Mouse (Mus musculus) left cerebral cortex, adult 9 months (tissue): ENCODE measurements around the gene Gipr.

Source experiments
- DNase-seq, 2 experiments: peaks; one replicate each; pipeline ENCODE4 v3.0.0; 2022; ENCODE audit warnings: low spot score in 2 of 2

Gene Gipr

DNA sequence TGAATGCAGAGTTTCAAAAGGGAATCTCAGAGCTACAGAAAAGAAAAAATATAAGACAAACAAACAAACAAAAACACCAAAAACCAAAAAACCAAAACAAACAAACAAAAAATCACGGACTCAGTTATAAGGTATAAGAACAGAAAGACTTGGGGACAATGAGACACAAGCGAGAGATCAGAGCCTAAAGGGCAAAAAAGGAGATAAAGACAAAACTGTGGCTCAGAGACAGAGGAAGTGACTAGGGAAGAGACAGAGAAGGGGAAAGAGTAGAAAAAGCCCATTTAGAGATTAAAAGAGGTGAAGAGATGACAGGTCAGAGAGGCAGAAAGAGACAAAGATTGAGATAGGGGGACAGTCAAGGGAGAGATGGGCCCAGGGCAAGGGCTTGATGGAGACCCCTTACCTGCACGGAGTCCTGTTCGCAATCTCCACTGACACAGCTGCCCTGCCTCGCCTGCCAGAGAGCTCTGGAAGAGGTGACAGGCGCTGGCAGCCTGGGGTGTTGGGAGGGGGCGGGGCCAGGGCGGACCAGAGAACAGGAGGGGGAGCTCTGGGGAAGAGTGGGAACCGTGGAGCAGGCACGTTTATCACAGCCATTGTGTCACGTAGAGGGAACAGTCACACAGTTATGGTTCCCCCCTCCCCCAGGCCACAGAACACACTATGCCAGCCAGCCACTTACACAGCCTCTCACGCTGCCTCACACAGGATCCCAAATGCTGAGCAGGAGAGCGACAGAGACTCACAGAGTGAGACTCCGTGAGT lies at the start of gene Gipr:
TSS of gene Gipr (minus strand) at position 472 of the 768 bp plus-strand sequence.
- DNase-seq = no peak

DNA sequence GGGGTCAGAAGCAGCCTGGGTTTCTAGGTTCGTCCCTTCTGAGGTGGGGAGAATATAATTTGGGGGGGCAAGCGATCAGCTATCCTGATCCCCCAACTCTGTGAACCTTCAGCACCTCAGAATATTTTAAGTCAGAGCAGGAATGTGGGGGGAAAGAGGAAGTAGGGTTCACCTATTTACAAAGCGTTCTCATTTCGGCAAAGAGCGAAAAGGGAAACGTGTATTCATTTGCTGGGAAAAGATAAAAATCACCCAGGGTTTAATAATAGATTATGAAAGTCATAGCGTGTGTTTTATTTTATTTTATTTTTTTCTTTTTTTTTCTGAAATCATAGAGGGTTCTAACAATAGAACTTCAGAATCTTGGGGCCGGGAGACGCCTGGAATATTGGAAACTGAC lies 49.0 kb upstream of the Gipr start:
- no peak for DNase-seq

DNA sequence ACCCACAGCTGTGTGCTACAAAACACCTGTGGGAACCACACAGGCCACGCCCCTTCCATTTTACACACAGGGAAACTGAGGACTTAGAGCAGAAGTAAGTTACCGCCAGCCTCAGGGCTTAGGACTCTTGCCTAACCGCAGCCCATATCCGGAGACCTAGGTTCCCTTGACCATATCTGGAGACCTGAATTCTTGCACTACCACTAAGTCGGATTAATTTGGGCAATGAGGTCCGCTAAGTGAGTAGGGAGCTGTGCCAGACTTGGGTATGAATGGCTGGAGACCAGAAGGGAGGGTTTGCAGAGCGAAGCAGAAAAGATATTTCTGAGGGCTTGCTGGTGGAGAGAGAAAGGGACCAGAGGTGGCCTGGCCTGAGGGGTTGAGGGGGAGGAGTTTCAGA lies 48.4 kb upstream of the Gipr start:
- no peak for DNase-seq

- DNase-seq = no peak
Observed at GRCm38 (mm10) chr7:19213385-19213784, 47.5 kb upstream of the Gipr start.

- no peak for DNase-seq
Observed at GRCm38 (mm10) chr7:19211996-19212755, 46.2 kb upstream of the Gipr start, which contains the start of gene Gpr4. TSS of gene Gpr4 (plus strand) at chr7:19212538.

- DNase-seq = no peak
Observed at GRCm38 (mm10) chr7:19211041-19211675, 45.2 kb upstream of the Gipr start.

DNA sequence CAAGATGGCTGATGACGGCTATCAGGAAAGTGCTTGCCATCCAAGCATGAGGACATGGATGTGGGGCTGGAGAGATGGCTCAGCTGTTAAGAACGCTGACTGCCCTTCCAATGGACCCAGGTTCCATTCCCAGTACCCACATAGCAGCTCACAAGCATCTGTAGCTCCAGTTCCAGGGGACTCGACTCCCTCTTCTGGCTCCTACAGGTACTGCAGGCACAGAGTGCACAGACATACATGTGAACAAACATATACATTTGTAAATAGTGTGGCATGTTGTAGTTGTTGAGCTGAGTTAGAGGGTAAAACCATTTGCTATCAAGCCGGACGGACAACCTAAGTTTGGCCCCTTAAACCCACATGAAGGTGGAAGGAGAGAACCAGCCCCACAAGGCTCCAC lies 44.1 kb upstream of the Gipr start:
- DNase-seq = no peak

DNA sequence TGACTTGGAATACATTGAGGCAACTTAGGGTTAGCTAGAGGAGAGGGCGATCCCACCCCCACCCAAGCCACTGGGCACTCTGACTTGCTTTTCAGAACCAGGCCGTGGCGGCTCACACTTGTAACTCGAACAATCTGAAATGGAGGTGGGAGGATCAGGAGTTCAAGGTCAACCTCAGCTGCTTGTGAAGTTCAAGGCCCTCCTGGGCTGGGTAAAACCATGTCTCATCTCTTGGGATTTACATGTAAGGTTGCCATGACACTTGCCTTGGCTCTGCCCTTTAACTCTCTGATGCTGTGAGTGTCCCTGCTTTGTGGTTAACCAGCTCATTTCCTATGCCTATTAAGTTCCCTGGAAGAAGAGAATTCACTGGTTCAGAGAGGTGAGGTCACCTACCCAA lies 43.6 kb upstream of the Gipr start:
- no peak for DNase-seq

DNA sequence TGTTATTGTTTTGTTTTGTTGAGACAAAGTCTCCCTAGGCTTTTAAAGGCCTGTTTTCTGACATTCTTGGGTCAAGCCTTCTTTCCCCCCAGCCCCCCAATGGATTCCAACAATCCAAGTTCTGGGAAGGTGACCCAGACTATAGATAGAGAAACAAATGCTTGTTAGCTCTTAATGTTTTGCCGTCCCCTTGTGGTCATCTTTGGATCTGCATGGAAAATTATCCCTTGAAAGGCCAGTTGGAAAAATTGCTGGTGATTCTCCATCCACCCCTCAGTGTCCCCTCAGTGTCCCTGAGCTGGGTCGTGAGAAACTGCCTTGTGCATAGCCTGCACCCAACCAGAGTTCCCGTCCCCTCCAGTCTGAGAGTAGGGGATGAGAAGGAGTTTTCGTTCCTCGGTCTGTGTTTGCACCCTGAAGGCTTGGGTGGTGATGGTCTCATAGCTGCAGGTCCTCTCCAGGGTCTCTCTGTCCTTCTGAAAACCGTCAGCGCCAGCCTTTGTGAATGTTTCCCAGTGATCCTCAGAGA lies 43.1 kb upstream of the Gipr start:
- DNase-seq = peak in 1 of 2 experiments; percentile 60

GRCm38 (mm10) chr7:19208201-19208910 lies 42.4 kb upstream of the Gipr start:
- no peak for DNase-seq

- DNase-seq = no peak
Observed at GRCm38 (mm10) chr7:19202065-19202850, 36.3 kb upstream of the Gipr start.

GRCm38 (mm10) chr7:19201660-19202059 lies 35.7 kb upstream of the Gipr start:
- no peak for DNase-seq

GRCm38 (mm10) chr7:19197985-19198384 lies 32.1 kb upstream of the Gipr start:
- DNase-seq = no peak

DNA sequence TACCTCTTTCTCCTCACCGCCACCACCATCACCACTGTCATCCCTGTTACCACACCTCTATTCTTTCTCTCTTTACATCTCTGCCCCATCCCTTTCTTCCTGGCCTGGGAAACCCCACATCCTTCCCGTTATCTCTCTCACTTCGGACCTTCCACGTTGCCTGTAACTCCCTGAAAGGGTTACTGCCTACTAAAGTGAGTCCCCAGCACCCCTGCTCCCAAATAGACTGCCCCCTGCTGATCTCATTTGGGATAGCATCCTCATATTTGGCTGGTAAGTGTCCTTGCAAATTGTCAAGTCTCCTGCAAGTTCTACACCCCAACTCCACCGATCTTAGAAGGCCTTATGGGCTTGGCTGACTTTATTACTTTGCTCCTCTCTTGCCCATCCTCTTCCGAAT lies 30.7 kb upstream of the Gipr start:
- DNase-seq = peak in 1 of 2 experiments; percentile 56

- no peak for DNase-seq
Observed at GRCm38 (mm10) chr7:19194676-19195075, 28.7 kb upstream of the Gipr start.

- no peak for DNase-seq
Observed at GRCm38 (mm10) chr7:19184758-19185157, 18.8 kb upstream of the Gipr start.

DNA sequence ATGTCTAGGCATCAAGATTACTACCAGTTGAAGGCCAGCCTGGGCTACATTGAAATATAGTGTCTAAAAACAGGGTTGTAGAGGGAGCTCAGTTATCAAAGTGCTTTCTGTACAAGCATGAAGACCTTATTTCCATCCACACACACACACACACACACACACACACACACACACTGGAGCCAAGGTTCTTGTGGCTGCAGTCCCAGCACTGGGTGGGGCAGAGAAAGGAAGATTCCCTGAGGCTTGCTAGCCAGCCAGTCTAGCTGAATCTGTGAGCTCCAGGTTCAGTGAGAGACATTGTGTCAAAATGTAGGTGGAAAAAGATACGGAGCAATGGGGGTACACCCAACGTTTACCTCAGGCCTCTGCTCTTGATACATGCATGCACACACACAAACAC lies 18.3 kb upstream of the Gipr start:
- DNase-seq = no peak

DNA sequence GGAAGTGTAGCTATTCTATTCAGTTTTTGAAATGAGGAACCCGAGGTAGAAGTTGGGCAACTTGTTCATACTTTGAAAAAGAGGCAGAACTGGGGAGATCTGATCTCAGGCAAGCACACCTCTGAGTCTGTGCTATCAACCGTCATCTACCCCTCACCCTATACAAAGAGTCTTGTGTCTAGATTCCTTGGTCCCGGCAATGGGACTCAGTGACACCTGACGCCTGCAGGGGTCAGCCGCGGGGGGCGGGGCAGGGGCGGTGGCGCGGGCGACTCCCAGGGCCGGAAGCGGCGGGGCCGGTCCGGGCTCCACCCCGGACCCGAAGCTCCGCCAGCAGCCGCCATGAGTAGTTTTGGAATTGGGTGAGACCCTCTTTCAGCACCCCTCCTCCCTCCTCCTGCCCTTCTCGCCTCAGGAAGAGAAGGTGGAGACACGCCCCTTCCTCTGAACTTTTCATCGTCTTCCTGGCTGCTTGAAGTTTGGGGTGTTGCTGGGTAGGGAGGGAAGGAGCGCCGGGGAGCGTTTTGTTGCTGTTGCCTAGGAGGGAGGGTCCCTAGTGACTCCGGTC lies 15.0 kb upstream of the Gipr start:
- no peak for DNase-seq

DNA sequence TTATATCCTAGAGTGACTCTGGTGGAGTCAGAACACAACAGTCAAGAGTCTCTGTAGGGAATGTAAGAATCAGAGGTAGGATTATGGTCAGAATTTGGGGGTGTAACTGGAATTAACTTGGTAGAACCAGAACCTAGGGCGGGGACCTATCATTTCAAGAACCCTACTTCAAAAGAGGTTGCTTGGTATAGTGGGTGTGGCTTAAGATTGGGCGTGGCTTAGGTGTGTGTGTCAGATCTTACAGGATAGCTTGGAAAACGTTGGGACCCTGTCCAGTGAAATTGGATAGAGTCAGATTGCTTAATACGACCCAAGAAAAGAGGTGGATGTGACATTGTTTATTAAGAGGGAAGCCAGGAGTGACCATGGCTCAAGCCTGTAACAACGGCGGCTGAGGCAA lies 14.0 kb upstream of the Gipr start:
- no peak for DNase-seq

- DNase-seq = peak in 1 of 2 experiments; percentile 70
Observed at GRCm38 (mm10) chr7:19179173-19179572, 13.2 kb upstream of the Gipr start.
